Mouse (Mus musculus) cortical plate, adult 2 months (tissue): ENCODE data around the gene Sult4a1.

Experiments used
- CTCF ChIP-seq: fragments of 200-500 bp; IDR thresholded peaks from 2 replicates; pipeline ENCODE4 v1.5.1; 2011; ENCODE audit warnings: mild to moderate bottlenecking, control low read depth, low read length; ENCODE audit not compliant: insufficient read depth; ENCODE audit errors: extremely low read depth
- POLR2A ChIP-seq: fragments of 200-500 bp; IDR thresholded peaks from 2 replicates; pipeline ENCODE4 v1.6.1; 2011; ENCODE audit warnings: mild to moderate bottlenecking, low read length, control low read depth; ENCODE audit not compliant: insufficient read depth; ENCODE audit errors: extremely low read depth

DNA sequence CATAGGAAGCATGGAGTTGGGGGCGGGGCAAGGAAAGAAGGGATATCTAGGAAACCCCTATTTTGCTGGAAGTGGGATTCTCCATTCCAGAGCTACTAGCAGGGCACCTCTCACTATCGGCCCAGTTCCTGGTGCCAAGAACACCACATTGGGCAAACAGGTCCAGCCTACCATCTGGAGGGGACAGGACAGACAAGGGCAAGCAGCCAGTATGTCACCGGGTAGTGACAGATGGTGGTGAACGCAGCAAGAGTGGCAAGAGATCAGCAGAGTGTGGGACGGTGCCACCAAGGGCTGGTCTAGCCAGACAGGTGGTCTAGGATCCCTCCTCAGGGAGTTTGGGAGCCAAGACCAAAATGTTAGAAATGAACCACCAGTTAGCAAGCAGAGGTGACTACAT, 68.5 kb downstream of the Sult4a1 start:
- TF ChIP-seq POLR2A: no peak
- TF ChIP-seq CTCF: no peak
